Mouse (Mus musculus) lung, postnatal 10 days (tissue): ENCODE measurements around the gene Pnliprp1.

ENCODE experiments used
- DNase-seq: peaks from one replicate; pipeline ENCODE4 v3.0.0; 2021

Gene Pnliprp1

GRCm38 (mm10) chr19:58728445-58729031 lies at the start of gene Pnliprp1:
Gene Pnliprp1 (plus strand): TSS chr19:58728887.
- no peak for DNase-seq

- no peak for DNase-seq
Observed at GRCm38 (mm10) chr19:58688933-58689332, 39.8 kb upstream of the Pnliprp1 start.

GRCm38 (mm10) chr19:58695314-58695713 lies 33.4 kb upstream of the Pnliprp1 start:
- no peak for DNase-seq

GRCm38 (mm10) chr19:58696235-58696634 lies 32.5 kb upstream of the Pnliprp1 start:
- no peak for DNase-seq

GRCm38 (mm10) chr19:58704556-58704955 lies 24.1 kb upstream of the Pnliprp1 start:
- no peak for DNase-seq

- no peak for DNase-seq
Observed at GRCm38 (mm10) chr19:58708611-58709010, 20.1 kb upstream of the Pnliprp1 start.

- no peak for DNase-seq
Observed at GRCm38 (mm10) chr19:58717925-58718324, 10.8 kb upstream of the Pnliprp1 start.

- DNase-seq = no peak
Observed at GRCm38 (mm10) chr19:58720439-58720838, 8.2 kb upstream of the Pnliprp1 start.

GRCm38 (mm10) chr19:58726551-58726950 lies 2.1 kb upstream of the Pnliprp1 start:
- no peak for DNase-seq

- DNase-seq = no peak
Observed at GRCm38 (mm10) chr19:58727756-58728155, 931 bp upstream of the Pnliprp1 start.

- DNase-seq = no peak
Observed at GRCm38 (mm10) chr19:58733216-58733615, 4.5 kb downstream of the Pnliprp1 start.

GRCm38 (mm10) chr19:58738111-58738510 lies 9.4 kb downstream of the Pnliprp1 start:
- no peak for DNase-seq

GRCm38 (mm10) chr19:58741036-58741435 lies 12.3 kb downstream of the Pnliprp1 start:
- DNase-seq = no peak

- no peak for DNase-seq
Observed at GRCm38 (mm10) chr19:58742711-58743110, 14.0 kb downstream of the Pnliprp1 start.

- DNase-seq = no peak
Observed at GRCm38 (mm10) chr19:58743736-58744135, 15.0 kb downstream of the Pnliprp1 start.

GRCm38 (mm10) chr19:58747498-58748000 lies 18.9 kb downstream of the Pnliprp1 start:
- DNase-seq = no peak

GRCm38 (mm10) chr19:58750822-58751221 lies 22.1 kb downstream of the Pnliprp1 start:
- no peak for DNase-seq

GRCm38 (mm10) chr19:58751504-58751903 lies 22.8 kb downstream of the Pnliprp1 start:
- DNase-seq = no peak

- DNase-seq = no peak
Observed at GRCm38 (mm10) chr19:58758871-58759270, 30.2 kb downstream of the Pnliprp1 start.

- DNase-seq = peak; percentile 57
Observed at GRCm38 (mm10) chr19:58759423-58759822, 30.7 kb downstream of the Pnliprp1 start, which contains the start of gene Pnliprp2. Gene Pnliprp2 (plus strand): TSS chr19:58759719.

GRCm38 (mm10) chr19:58762316-58762715 lies 33.6 kb downstream of the Pnliprp1 start:
- peak; percentile 11 for DNase-seq

GRCm38 (mm10) chr19:58762848-58763541 lies 34.3 kb downstream of the Pnliprp1 start:
- peak; percentile 68 for DNase-seq

- DNase-seq = no peak
Observed at GRCm38 (mm10) chr19:58767329-58767728, 38.6 kb downstream of the Pnliprp1 start.

GRCm38 (mm10) chr19:58776461-58776860 lies 47.8 kb downstream of the Pnliprp1 start:
- no peak for DNase-seq
